Mouse (Mus musculus): ENCODE measurements around the gene Cers3.

Gene Cers3

GRCm38 (mm10) chr7:66843846-66844245, 100.5 kb downstream of the Cers3 start:
- DNase-seq, result no peak

GRCm38 (mm10) chr7:66846582-66846981, 103.3 kb downstream of the Cers3 start:
- no peak for DNase-seq

DNA sequence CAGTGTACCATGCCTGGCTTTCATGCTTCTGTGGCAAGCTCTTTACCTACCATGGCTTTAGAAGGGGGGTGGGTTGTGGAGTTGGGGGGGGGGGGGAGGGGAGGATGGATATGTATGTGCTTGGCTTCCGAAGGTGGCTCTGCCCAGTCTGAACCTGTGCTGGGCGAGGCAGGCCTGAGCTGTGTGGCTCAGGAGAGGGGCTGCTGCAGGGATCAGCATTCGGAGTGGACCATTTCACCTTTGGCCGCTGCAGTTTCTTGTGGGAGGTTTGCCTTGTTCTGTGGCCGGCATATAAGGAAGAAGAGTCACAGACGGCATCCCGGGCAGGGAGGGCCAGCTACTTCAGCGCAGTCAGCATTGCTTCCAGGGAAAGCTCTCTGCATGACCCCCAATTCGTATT, 104.0 kb downstream of the Cers3 start:
- no peak for DNase-seq

DNA sequence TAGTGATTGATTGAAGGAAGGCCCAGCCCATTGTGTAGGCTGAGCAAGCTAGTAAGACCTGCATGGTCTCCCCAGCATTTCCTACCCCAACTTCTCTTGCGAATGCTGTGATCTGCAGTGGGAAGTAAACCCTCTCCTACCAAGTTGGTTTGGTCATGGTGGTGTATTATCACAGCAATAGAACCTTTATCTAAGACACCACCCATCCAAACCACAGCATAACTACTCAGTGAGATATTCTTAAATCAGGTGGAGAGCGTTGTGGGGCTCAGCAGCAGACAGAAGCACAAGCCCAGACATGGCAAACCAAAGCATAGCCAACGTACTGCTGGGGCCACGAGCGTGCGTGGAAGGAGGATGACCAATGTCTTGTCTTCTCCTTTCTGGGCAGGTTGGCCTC, 106.0 kb downstream of the Cers3 start:
- DNase-seq, result no peak

DNA sequence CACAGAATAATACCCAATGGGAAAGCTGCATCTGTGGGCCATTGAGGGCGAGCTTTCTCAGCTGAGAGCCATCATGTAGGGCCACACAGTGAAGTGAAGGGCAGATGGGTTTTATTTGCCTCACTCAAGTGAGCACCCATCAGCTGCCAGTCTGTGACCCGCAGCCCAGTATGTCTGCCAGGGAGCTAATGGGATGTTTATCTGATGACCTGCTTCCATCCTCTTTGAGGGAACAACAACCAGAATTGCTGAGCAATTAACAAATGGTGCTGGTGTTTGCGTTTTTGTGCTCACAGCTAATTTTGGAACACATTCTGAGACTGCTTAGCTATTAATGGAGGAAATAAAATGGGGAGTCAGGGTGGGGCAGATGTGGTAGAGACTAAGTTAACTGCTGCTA, 108.9 kb downstream of the Cers3 start:
- DNase-seq, result peak; percentile 16 to 39

DNA sequence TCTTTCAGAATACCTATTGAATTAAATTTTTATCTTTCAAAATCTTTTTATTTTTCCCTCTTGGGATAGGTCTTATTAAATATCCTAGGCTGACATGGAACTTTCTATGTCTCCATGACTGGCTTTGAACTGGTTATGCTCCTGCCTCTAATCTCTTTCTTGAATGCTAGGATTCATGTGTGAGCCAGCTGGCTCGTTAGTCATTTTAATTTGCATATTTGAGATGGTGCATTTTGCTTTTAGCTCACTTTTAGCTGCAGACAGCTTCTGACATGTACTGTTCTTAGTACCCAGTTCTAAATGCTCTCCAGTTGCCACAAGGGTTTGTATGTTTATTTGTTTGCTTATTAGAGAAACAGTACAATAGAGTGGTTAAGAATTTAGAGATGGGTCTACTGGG, 114.3 kb downstream of the Cers3 start:
- DNase-seq, result no peak

GRCm38 (mm10) chr7:66858247-66859075, 115.2 kb downstream of the Cers3 start:
- peak in 1 of 2 experiments; percentile 16 for DNase-seq

DNA sequence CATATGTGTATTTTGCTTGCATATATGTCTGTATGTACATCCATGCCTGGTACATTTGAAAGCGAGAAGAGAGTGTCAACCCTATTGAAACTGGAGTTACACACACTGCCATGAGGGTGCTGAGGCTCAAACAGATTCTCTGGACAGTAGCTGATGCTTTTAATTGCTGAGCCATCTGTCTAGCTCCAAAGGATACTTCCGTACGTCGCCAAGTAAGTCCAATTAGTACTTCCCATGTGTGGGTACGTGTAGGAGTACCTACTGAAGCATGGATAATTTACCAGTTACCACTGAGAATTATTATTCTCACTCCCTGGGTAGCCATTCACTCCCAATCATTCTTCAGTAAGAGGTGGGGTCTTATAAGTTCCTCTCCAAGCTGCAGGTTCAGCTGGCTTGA, 115.9 kb downstream of the Cers3 start:
- DNase-seq, result no peak

DNA sequence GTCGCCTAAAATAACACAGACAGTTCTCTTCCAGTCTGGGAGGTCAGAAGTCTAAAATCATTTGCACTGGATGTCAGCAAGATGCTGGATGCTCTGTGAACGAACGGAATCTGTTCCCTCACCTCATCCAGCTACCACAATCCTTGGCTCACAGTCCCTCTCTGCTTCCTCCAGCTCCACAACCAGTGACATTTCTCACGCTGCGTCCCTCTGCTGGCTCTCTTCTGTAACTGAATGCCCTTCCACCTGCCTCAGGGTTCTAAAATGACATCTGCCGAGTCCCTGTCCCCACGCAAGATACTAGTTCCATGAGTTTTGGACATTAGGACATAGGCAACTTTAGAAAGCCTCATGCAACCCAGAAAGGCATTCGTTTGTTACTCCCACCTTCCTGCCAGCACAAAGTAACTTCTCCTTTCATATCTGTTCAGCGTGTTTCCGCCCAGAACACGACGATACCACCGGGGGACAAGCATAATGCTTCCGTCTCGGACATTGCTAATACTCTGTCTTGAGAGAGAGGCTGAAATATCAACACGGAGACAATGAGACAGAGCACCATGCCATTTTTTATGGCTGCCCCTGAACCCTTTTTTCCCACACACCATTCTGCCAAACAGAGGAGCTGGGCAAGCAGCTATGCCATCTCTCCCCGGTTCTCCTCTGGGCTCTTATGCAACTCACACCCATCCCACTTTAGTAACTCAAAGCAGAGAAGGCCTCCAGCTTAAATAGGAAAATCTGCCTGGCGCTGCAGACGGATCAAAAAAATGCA, 123.8 kb downstream of the Cers3 start:
- DNase-seq, result no peak

GRCm38 (mm10) chr7:66867719-66868501, 124.6 kb downstream of the Cers3 start:
- peak; percentile 10 to 36 for DNase-seq

- DNase-seq, result no peak
Measured at GRCm38 (mm10) chr7:66871520-66871919, 128.2 kb downstream of the Cers3 start.

GRCm38 (mm10) chr7:66871940-66872511, 128.7 kb downstream of the Cers3 start:
- DNase-seq, result no peak

DNA sequence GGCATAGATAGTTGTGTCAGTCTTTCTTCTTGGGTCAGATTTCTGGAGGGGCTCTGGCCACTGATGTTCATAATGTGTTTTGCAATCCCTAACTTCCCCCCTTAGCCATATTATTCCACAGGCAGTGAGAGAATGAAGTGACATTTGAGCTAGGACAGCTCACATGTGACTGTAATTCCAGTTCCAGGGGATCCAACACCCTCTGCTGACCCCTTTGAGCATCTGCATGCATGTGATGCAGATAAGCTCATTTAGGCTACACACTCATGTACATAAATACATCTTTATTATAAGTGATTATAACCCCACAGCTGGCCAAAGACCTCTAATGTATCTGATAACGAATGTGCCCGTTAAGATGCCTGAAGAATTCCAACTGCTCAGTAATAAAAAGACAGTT, 129.9 kb downstream of the Cers3 start:
- no peak for DNase-seq

Measured in lung, adult 18-20 months (tissue).